Comparison of ENCODE assay signal across 16 mouse cellular contexts in the genomic region with DNA sequence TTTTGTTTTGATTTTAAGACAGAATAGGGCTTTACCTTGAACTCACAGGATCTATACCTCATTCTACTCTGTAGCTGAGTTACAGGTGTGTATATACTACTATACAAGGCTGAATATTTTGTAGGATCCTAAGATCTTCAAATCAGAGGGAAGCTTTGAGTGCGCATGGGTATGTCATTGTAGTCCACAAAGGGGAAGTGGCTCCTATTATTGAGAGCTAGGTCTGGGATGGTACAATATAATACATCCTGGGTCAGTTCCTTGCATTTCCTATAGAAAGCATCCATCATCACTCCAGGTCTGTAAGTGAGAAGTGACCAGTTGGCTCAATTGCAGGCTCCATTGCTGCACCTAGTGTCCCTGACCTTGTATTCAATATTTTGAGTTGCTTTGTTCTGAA.
"Had no signal": no experiment of that assay in that cellular context is flagged by ENCODE, and none has a peak within 500 bp of the region (broad histone marks: within the 10 kb centered on the region; RNA-seq: fewer than 3 reads in every experiment).

No protein-coding gene starts in this region.

- H3K36me3 ChIP-seq: neural tube, embryonic 13.5 days; neural tube, embryonic 15.5 days; stomach, embryonic 15.5 days had no signal

- H3K27ac ChIP-seq: neural tube, embryonic 13.5 days; neural tube, embryonic 15.5 days; stomach, embryonic 15.5 days; stomach, postnatal 0 days had no signal

- H3K4me3 ChIP-seq: neural tube, embryonic 13.5 days; neural tube, embryonic 15.5 days; stomach, embryonic 15.5 days had no signal

- H3K9ac ChIP-seq: neural tube, embryonic 13.5 days; neural tube, embryonic 15.5 days; stomach, embryonic 15.5 days had no signal

- H3K4me2 ChIP-seq: neural tube, embryonic 13.5 days; neural tube, embryonic 15.5 days; stomach, embryonic 15.5 days had no signal

- H3K4me1 ChIP-seq: neural tube, embryonic 15.5 days; stomach, embryonic 15.5 days had no signal

- DNase-seq: retina, postnatal 1 day; right cerebral cortex, adult 18-20 months; right cerebral cortex, postnatal 14 days; right cerebral cortex, postnatal 25 days; right cerebral cortex, postnatal 4 days; spleen, adult 18-20 months; thymus, adult 18-20 months; thymus, adult 2 months; thymus, postnatal 14 days; thymus, postnatal 25 days; thymus, postnatal 36 days; thymus, postnatal 4 days had no signal

- H3K27me3 ChIP-seq: neural tube, embryonic 13.5 days; neural tube, embryonic 15.5 days; stomach, embryonic 15.5 days had no signal

- H3K9me3 ChIP-seq: neural tube, embryonic 13.5 days; neural tube, embryonic 15.5 days; stomach, embryonic 15.5 days had no signal
